Mouse (Mus musculus) erythroblast, adult 5-6 weeks (primary cell): ENCODE results near the gene Gpsm1. TPM values are rescaled to one million over a fixed set of nuclear protein-coding genes. Genes with fewer than 3 reads are reported as not detected.

ENCODE experiments used
- ATAC-seq: replicated peaks from 2 replicates; pipeline ENCODE4 v1.8.0; 2016; ENCODE audit warnings: moderate number of reproducible peaks, mild to moderate bottlenecking, moderate TSS enrichment, inconsistent platforms; ENCODE audit not compliant: poor library complexity, low FRiP score, severe bottlenecking
- total RNA-seq, 2 experiments: library from RNA; stranded (forward) in 1 of 2; stranded (reverse) in 1 of 2; fragments of 150-400 nt in 1 of 2; fragments of 200-764, 138-1000 nt in 1 of 2; gene quantifications; 2 replicates each; pipeline versions ENCODE4 v1.2.3 to v1.2.4; 2015 to 2017; ENCODE audit warnings: low replicate concordance in 2 of 2

The Gpsm1 gene
- total RNA-seq, 2 experiments from 2014 or later = 0.77 to 1.7 TPM

DNA sequence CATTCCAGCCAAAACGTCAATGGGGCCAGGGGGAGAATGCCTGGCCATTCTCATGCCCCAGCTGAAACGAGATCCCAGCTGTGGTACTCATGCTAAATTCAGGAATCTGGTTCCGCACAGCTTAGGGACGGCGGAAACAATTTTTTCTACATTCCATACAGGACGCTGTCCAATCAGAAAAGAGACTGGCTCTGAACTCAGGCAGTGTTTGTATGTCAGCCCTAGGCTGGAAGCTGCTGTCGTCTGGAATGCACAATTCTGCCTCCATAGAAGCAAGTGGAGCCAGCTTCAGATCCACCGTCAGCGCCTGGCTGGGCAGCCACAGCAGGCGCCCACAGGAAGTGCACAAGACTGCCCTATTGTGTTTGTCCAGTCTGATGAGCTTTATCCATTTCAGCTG lies 5.6 kb upstream of the Gpsm1 start:
- ATAC-seq = no peak

DNA sequence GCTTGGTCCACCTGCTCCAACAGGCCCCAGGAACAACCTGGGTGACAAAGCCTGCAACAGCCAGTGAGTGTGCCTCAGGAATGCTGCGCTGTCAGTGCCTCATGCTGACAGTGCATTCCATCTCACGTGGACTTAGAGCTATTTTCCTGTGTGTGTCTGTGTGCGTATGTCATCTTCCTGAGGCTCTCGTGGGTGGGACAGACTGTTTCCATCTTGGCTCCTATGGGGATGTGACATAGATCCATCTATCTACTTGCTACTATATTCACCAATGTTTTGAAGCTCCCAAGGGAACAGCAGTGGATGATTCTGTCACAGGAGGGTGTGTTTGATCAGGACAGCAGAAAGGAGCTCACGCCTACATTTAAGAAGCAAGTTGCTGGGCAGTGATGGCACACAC lies 3.4 kb upstream of the Gpsm1 start:
- ATAC-seq = no peak

DNA sequence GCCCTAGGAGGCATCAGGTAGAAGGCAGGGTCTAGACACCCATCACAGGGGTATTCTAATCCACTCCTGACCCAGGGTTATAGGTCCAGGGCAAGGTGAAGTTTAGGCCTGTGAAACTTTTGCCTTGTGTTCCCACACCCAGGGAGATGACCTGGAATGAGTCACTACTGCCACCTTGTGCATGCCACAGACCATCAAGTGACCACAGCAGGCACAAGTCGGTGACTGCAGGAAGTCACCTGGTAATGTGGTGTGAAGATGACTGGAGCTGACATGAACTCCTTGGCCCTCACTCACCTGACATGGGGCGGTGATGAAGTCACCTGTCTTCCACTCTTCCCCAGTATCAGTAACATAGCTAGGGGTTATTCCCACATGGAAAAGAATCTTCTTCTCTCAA lies 2.5 kb upstream of the Gpsm1 start:
- no peak for ATAC-seq

DNA sequence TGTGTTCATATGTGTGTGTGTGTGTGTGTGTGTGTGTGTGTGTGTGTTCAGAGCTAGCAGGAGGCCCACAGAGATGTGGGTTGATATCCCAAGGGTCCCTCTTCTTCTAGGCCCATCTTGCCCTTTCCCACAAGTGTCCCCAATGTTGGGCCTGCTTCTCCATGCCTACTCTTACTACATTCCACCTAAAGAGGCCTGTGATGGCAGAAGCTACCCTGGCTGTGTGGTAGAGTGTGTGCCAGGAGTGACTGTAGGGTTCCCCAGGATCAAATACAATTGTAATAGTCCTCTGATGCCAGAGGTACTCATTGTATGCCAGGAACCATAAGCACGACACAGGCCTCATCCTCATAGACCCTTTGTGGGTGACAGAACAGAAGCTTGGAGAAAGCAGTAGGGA lies 1.9 kb upstream of the Gpsm1 start:
- ATAC-seq = no peak

DNA sequence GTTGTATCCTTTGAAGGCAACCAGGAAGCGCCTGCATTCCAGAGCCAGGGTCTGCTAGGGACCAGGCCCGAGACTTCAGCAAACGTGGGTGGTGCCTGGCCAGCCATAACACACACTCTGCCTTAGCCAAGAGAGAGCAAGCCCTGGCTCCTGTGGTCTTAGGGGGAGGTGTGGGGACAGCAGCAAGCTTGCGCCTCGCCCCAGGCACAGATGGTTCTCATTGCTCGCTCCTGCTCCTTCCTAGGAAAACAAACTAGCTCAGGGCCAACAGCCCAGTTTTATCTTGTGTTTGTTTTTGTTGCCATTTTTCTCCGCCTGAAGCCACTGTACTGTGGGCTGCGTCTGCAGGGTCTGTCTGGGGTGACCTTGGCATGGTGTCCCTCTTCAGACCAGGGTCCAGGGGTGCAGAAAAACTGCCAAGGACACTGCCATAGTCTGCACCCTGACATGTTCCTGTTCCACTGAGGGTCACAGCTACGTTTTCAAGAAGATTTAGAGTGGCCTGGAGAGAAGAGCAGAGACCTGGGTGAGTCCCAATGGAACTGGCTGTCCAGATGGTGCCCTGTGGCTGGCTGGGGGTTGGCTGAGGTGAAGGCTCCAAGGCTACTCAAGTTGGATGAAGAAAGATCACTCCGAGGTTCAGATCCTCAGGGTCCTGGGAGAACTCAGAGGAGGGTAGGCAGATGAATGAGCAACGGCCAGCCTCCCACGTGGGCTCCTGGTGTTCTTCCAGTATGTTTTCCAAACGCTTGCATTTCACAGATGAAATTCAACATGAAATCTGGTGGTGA lies 839 bp upstream of the Gpsm1 start:
- ATAC-seq = 0 out of 2 replicates have a peak, but pooled peaks have one; percentile 9

DNA sequence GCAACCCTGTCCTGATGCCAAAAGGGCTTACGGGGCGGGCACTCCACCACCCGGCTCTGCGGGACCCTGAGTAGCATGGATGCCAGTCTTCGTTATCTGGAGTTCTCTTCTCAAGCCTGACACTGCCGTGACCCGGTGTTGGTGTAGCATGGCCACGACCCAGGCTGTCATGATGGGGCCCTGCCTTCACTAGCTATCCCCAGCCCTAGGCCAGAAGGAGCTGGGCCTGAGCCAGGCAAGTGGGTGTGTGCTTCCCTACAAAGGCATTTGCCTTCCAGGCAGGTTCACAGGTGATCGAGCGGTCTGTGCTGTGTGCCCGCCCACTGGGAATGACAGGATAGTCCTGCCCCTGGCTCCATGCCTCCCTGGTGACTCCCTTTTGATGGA lies 603 bp downstream of the Gpsm1 start:
- ATAC-seq = no peak

DNA sequence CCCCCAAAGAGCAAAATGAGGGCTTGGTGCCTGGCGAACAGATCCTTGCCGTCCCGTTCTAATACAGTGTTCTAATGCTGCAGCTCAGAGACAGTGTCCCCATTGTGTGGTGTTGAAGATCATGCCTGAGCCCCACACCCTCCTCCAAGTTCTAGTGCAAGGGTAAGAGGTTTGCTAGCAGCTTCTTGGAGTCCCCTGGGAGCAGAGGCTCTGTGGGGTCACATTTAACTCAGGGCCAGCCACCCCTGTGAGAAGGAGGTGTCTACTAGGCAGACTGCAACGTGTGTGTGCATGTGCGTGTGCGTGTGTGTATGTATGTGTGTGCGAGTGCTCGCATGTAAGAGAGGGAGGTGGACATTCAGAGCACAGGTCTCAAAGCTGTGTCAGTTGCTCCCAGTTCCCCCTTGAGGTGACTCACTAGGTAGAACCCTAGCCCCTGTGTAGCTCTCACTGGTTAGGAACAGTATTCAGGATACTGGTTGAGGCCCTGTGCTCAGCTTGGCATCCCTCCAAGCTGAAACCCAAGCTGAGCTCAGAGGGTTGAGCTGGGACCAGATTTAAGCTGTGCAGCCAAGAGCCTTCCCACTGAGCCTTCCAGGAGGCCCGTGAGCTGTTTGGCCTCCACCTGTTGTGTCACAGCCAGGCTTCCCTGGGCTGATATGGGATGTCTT lies 1.4 kb downstream of the Gpsm1 start:
- ATAC-seq = no peak

DNA sequence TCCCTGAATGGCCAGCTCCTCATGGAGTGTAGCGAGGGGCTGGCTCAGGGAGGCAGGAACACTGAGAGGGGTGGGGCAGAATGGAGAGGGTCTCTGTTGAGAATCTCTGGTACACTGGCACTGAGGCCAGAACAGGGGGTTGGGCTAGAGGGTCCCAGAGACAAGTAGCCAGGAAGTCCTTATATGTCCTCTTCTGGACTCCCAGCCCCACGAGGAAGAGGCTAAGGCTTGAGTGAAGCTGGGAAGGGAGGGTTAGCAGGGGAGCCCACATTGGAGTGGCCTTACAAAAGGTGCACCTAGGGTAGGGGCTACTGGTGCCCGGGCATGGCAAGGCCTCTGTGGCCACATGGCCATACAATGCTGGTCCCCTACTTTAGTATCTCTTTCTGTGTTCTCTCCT lies 2.1 kb downstream of the Gpsm1 start:
- no peak for ATAC-seq

DNA sequence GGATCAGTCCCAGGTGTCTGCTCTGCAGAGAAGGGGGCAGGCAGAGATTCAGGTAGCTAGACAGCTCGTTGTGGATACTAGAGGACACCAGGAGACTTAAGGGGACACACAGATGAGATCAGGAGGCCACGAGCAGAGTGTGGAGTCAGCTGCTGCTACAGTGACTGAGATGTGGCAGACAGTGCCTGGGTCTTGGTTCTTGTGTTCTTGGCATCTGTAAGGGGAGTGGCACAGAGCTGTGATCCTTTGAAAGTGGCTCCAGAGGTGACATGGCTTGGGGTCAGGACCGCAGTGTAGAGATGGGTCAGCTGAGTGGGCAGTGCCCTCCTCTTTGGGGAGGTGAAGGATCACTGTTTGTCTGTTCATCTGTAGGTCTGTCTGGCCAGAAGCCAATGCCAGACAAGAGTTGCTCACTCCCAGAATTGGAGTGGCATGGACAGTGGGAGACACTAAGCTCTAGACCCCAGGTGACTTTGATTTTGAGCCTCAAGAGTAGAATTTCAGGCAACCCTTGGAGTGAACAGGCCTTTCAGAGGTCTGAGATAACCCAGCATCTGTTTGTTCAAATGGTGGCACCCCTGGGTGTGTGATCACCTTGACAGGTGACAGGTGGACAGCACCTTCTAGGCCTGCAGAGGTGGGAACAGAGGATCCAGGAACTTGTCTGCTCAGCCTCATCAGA lies 2.8 kb downstream of the Gpsm1 start:
- ATAC-seq = no peak

DNA sequence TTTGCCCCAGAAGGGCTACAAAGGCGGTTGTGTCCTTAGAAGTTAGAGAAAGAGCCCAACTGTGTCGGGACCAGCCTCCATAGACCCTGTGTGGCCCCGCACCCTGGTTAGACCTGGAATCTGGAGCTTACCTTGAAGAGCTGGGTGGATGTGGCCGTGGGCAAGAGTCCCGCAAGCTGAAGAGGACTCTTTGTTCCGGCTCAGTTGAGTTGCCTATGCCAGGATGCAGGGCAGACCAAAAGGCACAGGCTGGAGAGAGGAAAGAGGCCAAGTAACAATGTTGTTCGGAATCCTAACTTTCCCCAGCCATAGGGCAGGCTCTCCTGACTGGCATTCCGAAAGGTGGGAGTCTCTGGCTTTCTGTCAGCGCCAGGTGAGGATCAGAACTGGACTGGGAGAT lies 3.8 kb downstream of the Gpsm1 start:
- ATAC-seq = no peak

DNA sequence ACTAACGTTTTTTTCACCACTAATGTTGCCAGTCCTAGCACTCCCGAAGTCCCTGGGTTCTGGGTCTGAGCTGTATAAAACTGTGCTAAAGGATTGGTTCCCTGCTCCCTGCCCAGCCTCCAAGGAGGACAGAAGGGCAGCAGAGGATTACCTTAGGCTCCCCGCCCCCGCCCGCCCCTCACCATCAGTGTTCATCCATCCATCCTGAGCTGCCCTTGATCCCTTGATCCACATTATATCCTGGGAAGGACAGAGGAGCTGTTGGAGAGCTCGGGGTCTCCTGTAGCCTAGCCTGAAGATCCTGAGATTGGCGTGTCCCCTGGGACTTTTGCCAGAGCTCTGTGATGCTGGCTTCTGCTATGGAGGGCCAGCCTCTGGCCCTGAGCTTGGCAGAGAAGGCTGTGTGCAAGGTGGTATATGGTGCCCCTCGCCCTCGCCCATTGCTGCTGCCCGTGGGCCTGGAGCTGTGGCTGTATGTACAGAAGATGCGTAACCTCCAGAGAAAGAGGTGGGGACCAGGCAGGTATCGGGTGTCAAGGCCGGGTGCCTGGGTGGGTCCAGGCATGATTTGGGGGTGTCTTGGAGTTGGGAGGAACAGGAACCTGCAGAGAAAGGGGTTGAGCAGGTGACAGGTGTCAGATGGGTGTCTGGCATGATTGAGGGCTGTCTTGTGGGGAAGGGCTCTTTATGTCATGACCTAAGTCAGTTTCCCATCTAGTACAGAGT lies 4.4 kb downstream of the Gpsm1 start:
- no peak for ATAC-seq

DNA sequence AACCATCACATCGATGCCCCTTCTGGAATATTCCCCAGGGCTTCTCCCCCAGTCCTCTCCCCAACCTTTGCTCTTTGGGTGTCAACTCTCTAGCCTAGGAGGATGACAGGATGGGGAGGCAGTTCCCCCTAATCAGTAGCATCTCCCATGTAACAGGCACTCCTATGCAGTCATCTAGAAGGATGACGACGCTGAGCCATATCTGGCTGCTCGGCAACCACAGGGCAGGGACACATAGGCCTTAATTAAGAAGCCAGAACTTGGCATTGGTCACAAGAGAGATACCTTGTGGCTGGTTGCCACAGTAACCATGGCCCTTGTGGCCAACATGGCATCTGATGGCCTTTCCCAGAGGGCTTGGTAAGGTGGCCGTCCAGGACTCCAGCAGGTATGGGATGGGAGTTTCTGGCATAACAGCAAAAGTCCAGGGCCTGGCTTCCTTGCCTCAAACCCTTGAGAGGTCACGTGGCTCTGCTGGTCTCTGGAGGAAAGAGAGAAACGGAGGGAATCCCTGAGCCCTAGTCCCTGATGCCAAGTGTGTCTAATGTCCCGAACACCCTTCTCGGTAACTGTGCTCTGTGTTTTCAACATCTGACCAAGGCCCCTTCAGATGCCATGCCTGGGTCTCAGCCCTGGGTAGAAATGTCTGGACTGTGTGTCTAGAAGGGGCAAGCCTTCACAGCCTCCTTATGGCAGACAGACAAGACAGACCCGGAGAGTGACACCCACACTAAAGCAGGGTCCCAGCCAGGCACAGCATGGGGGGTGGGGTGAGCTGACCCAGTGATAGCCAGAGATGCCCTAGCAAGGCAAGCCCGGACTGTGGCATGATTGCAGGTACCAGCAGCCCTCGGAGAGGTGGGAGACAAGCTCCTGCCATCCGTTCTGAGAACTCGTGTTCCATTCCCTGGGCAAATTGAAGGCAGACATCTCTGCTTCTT lies 5.2 kb downstream of the Gpsm1 start:
- no peak for ATAC-seq

DNA sequence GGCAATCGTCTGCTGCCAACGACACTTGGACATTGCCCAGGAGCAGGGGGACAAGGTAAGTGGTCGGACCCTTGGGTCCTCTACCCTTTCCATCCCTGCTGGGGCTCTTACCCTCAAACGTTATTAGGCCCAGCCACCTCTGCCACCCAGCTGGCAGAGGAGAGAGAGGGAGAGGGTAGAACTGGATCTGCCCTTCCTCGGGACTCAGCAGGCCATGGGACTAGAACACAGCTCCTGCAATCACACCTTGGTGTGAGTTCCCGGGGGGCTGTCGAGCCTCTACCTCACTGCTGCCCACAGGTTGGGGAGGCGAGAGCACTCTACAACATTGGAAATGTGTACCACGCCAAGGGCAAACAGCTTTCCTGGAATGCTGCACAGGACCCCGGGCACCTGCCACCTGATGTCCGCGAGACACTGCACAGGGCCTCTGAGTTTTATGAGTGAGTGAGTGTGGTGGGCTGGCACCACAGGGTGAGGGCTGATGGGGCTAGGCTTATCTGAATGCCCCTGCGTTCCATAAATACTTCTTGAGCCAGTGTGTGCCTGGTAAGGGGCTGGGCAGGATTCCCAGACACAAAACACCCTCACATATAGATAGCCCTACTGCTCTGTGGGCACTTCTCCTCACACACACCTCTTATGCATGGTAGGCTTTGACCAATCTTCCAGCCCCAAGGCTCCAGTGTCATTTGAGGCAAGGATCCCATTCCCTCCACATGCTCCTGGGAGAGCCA lies 8.4 kb downstream of the Gpsm1 start:
- no peak for ATAC-seq

DNA sequence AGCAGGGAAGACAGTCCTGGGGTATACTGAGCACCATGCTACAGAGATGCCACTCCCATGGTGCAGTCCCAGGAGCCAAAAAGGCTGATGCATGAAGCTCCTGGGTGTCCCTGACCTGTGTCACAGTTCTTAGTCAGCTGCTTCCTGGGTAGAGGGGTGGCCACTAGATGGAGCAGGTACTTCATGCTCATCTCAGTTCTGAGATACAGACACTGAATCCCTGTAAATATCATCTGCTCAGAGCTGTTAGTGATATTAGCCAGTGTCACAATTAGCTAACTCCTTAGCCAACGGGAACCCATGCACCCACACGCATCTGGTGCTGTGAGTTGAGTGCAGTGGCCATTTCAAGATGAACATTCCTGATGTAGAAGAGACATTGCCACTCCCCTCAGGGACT lies 9.6 kb downstream of the Gpsm1 start:
- no peak for ATAC-seq

DNA sequence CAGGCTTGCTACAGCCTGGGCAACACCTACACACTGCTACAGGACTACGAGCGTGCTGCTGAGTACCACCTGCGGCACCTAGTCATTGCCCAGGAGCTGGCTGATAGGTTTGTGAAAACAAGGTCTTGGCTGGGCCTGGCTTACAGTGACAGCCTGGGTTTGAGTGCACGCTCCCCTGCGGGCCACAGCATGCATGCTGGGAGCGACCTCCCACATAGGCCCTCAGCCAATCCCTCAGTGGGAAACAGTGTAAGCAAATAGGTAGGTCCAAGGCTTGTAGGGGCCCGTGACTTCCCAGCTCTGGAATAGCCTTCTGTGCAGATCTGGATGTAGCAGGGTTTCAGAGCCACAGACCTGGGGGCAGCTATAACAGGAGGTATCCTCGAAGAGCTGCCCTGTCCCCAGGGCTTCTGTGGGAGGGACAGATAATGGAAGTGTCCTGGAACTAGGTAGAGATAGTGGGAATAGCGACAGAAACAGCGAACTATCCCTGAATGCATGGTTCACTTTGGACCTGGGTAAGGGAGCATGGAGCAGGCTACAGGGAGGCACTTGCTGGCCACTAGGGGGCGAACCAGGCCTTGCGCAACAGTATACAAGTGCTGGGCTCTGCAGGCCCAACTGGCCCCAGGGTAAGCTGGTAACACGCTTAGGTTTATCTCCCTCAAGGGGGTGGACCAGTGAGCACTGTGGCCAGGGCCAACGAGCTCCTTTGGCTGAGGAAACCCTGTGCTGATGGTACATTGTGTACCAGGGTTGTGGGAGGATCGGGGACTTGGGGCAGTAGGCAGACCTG lies 10.3 kb downstream of the Gpsm1 start:
- peak; percentile 67 for ATAC-seq

DNA sequence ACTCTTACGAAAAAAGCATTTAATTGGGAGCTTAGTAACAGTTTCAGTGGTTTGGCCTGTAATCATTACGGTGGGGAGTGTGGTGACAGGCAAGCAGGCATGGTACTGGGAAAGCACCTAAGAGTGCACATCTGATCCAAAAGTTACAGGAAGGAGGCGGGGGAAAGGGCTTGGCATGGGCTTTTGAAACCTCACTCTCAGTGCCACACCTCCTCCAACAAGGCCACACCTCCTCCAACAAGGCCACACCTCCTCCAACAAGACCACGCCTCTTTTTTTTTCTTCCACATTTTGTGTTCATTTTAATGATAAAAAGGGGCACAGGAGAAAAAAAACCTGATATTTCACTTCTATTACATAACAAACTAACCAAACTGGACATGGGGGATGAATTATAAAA lies 12.5 kb downstream of the Gpsm1 start:
- ATAC-seq = no peak

DNA sequence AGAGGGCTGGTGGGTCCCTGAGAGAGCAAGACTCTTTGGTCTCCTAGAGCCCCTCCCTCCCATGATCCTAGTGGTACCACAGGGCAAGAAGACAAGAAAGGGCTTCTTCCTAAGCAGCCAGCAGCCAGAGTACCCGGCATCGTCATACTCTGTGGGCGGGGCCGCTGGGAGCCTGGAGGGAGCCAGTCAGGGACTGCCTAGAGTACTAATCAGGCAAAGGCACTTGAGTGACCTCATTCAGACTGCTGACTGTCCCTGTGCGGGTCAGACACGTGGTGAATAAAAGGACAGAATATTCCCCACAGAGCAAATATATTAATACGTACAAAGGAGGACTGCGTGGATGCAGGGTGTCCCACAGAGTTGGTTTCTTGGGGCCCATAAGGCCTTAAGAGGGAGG lies 14.1 kb downstream of the Gpsm1 start:
- no peak for ATAC-seq

DNA sequence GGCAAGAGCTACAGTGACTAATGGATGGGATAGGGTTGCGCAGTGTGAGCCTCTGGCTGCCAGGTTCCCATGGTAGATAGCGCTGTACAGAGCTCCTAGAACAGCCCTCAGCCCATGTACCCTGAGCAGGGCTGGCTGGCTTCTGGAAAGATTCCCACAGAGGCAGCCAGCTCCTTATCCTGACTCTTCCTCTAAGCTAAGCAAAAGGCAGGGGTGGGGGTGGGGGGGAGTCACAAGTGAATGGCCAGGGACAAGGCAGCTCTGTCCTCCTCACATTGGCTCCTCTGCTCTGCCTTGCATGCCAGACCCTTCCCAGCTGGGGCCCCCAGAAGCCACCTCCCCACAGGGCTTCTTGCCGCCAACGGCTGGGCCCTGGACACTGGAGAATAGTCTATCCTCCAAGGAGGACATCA lies 14.7 kb downstream of the Gpsm1 start:
- ATAC-seq = no peak
